Mouse (Mus musculus) C2C12 (cell line): ENCODE results near the gene Asrgl1. TPM values are rescaled to one million over a fixed set of nuclear protein-coding genes. Genes with fewer than 3 reads are reported as not detected.
A peak's percentile ranks its signal among the peaks of the same experiment; 100 is the strongest.

ENCODE experiments used
- H3K27me3 ChIP-seq: one replicate; pipeline ENCODE4 v1.6.1; 2011; ENCODE audit not compliant: control insufficient read depth, insufficient read depth, insufficient read length
- H3K36me3 ChIP-seq: one replicate; pipeline ENCODE4 v1.6.1; 2011; ENCODE audit not compliant: control insufficient read depth, insufficient read depth
- H3K4me3 ChIP-seq: one replicate; pipeline ENCODE4 v1.5.1; 2011; ENCODE audit warnings: mild to moderate bottlenecking, control low read depth; ENCODE audit not compliant: poor library complexity, insufficient read depth, severe bottlenecking
- H3K79me2 ChIP-seq: one replicate; pipeline ENCODE4 v1.6.1; 2011; ENCODE audit not compliant: control insufficient read depth, insufficient read depth
- H3K79me3 ChIP-seq: one replicate; pipeline ENCODE4 v1.6.1; 2011; ENCODE audit warnings: low read depth, control low read depth
- H3ac ChIP-seq: one replicate; pipeline ENCODE3; 2011; ENCODE audit warnings: low read depth; ENCODE audit not compliant: control insufficient read depth, insufficient read length
- CEBPB ChIP-seq: IDR thresholded peaks from one replicate; pipeline ENCODE4 v1.6.1; 2011; ENCODE audit warnings: low read depth, mild to moderate bottlenecking, control low read depth, moderate library complexity
- CTCF ChIP-seq: IDR thresholded peaks from one replicate; pipeline ENCODE4 v1.5.1; 2011; ENCODE audit not compliant: control insufficient read depth, insufficient read depth, insufficient read length
- FOSL1 ChIP-seq: IDR thresholded peaks from one replicate; pipeline ENCODE4 v1.8.0; 2011; ENCODE audit warnings: mild to moderate bottlenecking, low read length; ENCODE audit not compliant: poor library complexity, insufficient read depth, severe bottlenecking
- MAX ChIP-seq: IDR thresholded peaks from one replicate; pipeline ENCODE4 v1.6.1; 2011; ENCODE audit warnings: mild to moderate bottlenecking, control low read depth
- MYOD1 ChIP-seq: IDR thresholded peaks from one replicate; pipeline ENCODE4 v1.6.1; 2011; ENCODE audit warnings: low read depth; ENCODE audit not compliant: control insufficient read depth, insufficient read length
- MYOG ChIP-seq: IDR thresholded peaks from one replicate; pipeline ENCODE4 v1.6.1; 2011; ENCODE audit not compliant: control insufficient read depth, insufficient read length; ENCODE audit errors: extremely low read depth
- USF1 ChIP-seq: IDR thresholded peaks from one replicate; pipeline ENCODE4 v1.6.1; 2011; ENCODE audit warnings: low read depth, mild to moderate bottlenecking, control low read depth, moderate library complexity
- polyA plus RNA-seq: library from polyadenylated mRNA; unstranded; fragments of >200 nt; fragmentation: generic; extraction: Trizol; gene quantifications from one replicate; pipeline ENCODE4 v1.2.1, GENCODE M21; 2012; ENCODE audit warnings: missing spikeins

Asrgl1 gene
- polyA plus RNA-seq, 1 experiment = 4.1 TPM

GRCm38 (mm10) chr19:9071456-9072156, 63.8 kb downstream of the Asrgl1 start:
- TF ChIP-seq FOSL1 (no peak), CTCF (no peak), CEBPB (no peak), MYOD1 (no peak), USF1 (no peak), MAX (peak; percentile 13)
- no peaks in the 10 kb centered on the region for H3K27me3 ChIP-seq

GRCm38 (mm10) chr19:9070316-9070715, 65.1 kb downstream of the Asrgl1 start:
- Histone ChIP-seq H3K4me3 (no peak overlapping the region), H3K36me3 (no peaks in the 10 kb centered on the region), H3ac (no peak overlapping the region), H3K79me2 (no peaks in the 10 kb centered on the region), H3K27me3 (no peaks in the 10 kb centered on the region), H3K79me3 (no peaks in the 10 kb centered on the region)
- TF ChIP-seq CTCF (no peak), USF1 (no peak), FOSL1 (no peak), MAX (no peak), MYOD1 (no peak), CEBPB (no peak), MYOG (no peak)

More at GRCm38 (mm10) chr19:9071456-9072156, 63.8 kb downstream of the Asrgl1 start:
- Histone ChIP-seq H3K79me3 (no peaks in the 10 kb centered on the region), H3K4me3 (no peak overlapping the region), H3K36me3 (no peaks in the 10 kb centered on the region), H3ac (no peak overlapping the region), H3K79me2 (no peaks in the 10 kb centered on the region)

DNA sequence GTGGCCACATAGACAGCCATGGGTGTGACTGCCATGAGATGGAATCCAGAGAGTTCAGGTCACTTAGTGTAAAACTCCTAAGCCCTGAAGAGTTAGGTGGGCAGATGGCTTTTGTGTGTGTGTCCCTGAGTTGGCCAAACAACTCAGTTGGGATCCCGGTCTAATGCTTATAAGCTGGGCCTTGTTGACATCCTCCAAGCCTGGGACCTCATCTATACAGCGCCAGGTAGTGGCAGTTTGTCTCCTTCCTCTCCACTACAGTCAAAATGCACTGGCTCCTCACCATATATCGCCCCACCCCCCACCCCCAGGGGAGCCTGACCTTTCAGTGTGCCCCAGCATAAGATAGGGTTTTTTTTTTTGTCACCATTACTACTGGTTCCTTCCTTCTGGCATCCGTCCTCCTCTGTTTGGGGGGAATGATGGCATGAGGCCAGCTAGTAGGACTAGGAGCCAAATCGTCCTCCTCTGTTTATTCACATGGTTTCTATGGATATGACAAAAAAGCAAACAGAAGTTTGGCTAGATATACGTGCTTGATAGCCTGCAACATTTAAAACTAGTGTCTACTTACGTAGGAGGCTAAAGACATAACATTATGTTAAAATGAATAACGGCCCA, 65.6 kb downstream of the Asrgl1 start:
- Histone ChIP-seq H3K79me3 (no peaks in the 10 kb centered on the region), H3K79me2 (no peaks in the 10 kb centered on the region), H3K27me3 (no peaks in the 10 kb centered on the region), H3K4me3 (no peak overlapping the region), H3K36me3 (no peaks in the 10 kb centered on the region), H3ac (no peak overlapping the region)
- TF ChIP-seq USF1 (no peak), MAX (no peak), CEBPB (no peak), FOSL1 (no peak), MYOD1 (no peak), MYOG (no peak), CTCF (no peak)

GRCm38 (mm10) chr19:9067292-9067691, 68.1 kb downstream of the Asrgl1 start:
- Histone ChIP-seq H3K4me3 (no peak overlapping the region), H3K79me2 (no peaks in the 10 kb centered on the region), H3K27me3 (no peaks in the 10 kb centered on the region), H3ac (no peak overlapping the region), H3K36me3 (no peaks in the 10 kb centered on the region), H3K79me3 (no peaks in the 10 kb centered on the region)
- TF ChIP-seq CTCF = no peak
- no peak for TF ChIP-seq MAX
- no peak for TF ChIP-seq FOSL1
- TF ChIP-seq MYOD1 = no peak
- no peak for TF ChIP-seq MYOG
- no peak for TF ChIP-seq CEBPB
- no peak for TF ChIP-seq USF1

- no peaks in the 10 kb centered on the region for H3K27me3 ChIP-seq
- H3ac ChIP-seq = no peak overlapping the region
- H3K79me3 ChIP-seq = no peaks in the 10 kb centered on the region
- no peak overlapping the region for H3K4me3 ChIP-seq
- H3K36me3 ChIP-seq = no peaks in the 10 kb centered on the region
- peak; percentile 46 for TF ChIP-seq FOSL1
- no peak for TF ChIP-seq MYOG
- no peak for TF ChIP-seq CTCF
- no peak for TF ChIP-seq CEBPB
- TF ChIP-seq MAX = no peak
- no peak for TF ChIP-seq USF1
- peak; percentile 91 for TF ChIP-seq MYOD1
- no peaks in the 10 kb centered on the region for H3K79me2 ChIP-seq
Observed at GRCm38 (mm10) chr19:9065621-9066561, 69.5 kb downstream of the Asrgl1 start.

DNA sequence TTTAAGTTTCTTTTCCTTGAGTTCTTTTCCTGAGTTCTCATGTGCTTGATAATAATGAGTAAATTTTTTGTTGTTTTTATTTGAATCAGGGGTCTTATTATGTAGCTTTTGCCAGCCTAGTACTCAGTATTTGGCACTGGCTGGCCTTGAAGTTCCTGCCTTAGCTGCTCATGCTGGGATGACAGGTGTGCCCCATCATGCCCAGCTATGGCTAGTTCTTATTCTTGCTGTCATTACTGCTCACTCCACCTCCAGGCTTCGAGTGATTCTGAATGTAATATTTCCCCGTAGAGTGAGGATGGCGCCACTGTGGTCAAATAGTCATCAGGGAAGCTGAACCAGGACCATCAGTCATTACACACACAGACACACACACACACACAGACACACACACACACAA, 71.6 kb downstream of the Asrgl1 start:
- TF ChIP-seq USF1 (no peak), FOSL1 (no peak), CEBPB (no peak), MYOD1 (no peak), CTCF (no peak), MYOG (no peak), MAX (no peak)
- H3K79me2 ChIP-seq = no peaks in the 10 kb centered on the region
- no peak overlapping the region for H3K4me3 ChIP-seq
- H3K36me3 ChIP-seq = no peaks in the 10 kb centered on the region
- H3K27me3 ChIP-seq = no peaks in the 10 kb centered on the region
- H3K79me3 ChIP-seq = no peaks in the 10 kb centered on the region
- H3ac ChIP-seq = no peak overlapping the region
